Mouse (Mus musculus) midbrain, embryonic 16.5 days (tissue): ENCODE measurements around the gene Fcrl6. TPM values are rescaled to one million over a fixed set of nuclear protein-coding genes. Genes with fewer than 3 reads are reported as not detected.
A peak's percentile ranks its signal among the peaks of the same experiment; 100 is the strongest.

Source experiments
- ATAC-seq: fragments of 200-750 bp; cut with Nextera tagmentation; 2 replicates; pipeline ENCODE4 v1.8.0; 2017; ENCODE audit warnings: moderate TSS enrichment
- H3K27ac ChIP-seq: fragments of 300-500 bp; sonication (generic); 2 replicates; pipeline ENCODE4 v1.5.1; 2014; ENCODE audit warnings: mild to moderate bottlenecking, low read length, mixed read lengths
- H3K27me3 ChIP-seq: fragments of 300-500 bp; sonication (generic); 2 replicates; pipeline ENCODE4 v1.6.1; 2014; ENCODE audit warnings: low read depth, low read length, mixed read lengths; ENCODE audit not compliant: control insufficient read depth, insufficient read depth
- H3K36me3 ChIP-seq: fragments of 300-500 bp; sonication (generic); 2 replicates; pipeline ENCODE4 v1.6.1; 2014; ENCODE audit warnings: mild to moderate bottlenecking, low read length, moderate library complexity, mixed read lengths; ENCODE audit not compliant: control insufficient read depth, insufficient read depth
- H3K4me1 ChIP-seq: fragments of 300-500 bp; sonication (generic); 2 replicates; pipeline ENCODE4 v1.6.1; 2014; ENCODE audit warnings: mild to moderate bottlenecking, low read length, mixed read lengths; ENCODE audit not compliant: control insufficient read depth, insufficient read depth
- H3K4me2 ChIP-seq: fragments of 300-500 bp; sonication (generic); 2 replicates; pipeline ENCODE4 v1.6.1; 2014; ENCODE audit warnings: mild to moderate bottlenecking, low read length, mixed read lengths
- H3K4me3 ChIP-seq: fragments of 300-500 bp; sonication (generic); 2 replicates; pipeline ENCODE4 v1.5.1; 2014; ENCODE audit warnings: low read depth, mild to moderate bottlenecking, low read length, moderate library complexity, mixed read lengths
- H3K9ac ChIP-seq: fragments of 300-500 bp; sonication (generic); 2 replicates; pipeline ENCODE4 v1.6.1; 2014; ENCODE audit warnings: low read depth, low read length, mixed read lengths
- H3K9me3 ChIP-seq: fragments of 300-500 bp; sonication (generic); replicated peaks from 2 replicates; pipeline ENCODE4 v1.6.1; 2014; ENCODE audit warnings: mild to moderate bottlenecking, low read length, mixed read lengths; ENCODE audit not compliant: control insufficient read depth, poor library complexity, severe bottlenecking
- WGBS: fragments of 180-500 bp; shearing (Covaris S2); extraction: QIAGEN DNeasy Blood & Tissue Kit; methylation state at CpG from one replicate; pipeline ENCODE4 v1.1.7; 2014; 5-methylcytosine and 5-hydroxymethylcytosine counted together
- polyA plus RNA-seq: library from polyadenylated mRNA; unstranded; fragments of >200 nt; fragmentation: Nextera tagmentation; extraction: Ambion mirVana; gene quantifications from 2 replicates; pipeline ENCODE4 v1.2.1, GENCODE M21; 2015

Fcrl6 gene
- polyA plus RNA-seq, 1 experiment from 2014 or later: 0.09 TPM

DNA sequence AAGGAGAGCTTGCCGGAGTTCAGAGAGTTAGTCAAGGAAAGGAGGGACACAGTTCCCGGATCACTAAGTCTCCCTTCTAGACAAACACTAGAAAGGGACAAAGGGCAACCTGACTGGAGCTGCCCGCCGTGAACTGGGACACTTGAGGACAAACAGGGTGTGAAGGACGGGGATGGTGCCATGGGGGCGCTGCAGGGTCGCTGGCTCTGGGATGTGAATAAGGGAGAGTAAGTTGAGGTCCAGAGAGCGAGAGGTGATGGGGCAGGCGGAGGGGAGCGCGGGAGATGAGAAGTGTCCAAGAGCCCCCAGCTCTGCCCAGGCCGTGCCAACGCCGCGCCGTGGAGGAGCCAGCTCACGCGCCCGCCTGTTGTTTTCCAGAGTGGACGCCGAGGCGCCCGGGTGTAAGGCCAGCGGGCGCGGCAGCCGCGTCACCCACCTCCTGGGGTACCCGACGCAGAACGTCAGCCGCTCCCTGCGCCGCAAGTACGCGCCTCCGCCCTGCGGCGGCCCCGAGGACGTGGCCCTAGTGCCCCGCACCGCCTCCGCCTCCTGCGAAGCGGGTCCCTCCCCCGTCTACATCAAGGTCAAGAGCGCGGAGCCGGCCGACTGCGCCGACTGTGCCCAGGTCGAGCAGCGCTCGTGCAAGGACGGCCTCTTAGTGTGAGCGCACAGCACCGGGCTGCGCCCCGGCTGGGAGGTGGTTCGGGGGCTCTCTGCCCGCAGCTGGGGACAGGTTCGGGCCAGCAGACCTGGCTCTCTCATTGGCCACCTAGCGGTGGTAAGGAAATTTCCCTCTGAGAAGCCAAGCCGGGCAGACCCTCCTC is 39.5 kb downstream of the Fcrl6 start:
- Histone ChIP-seq H3K9ac (peak overlapping the region; percentile 84), H3K36me3 (no peaks in the 10 kb centered on the region), H3K4me3 (peak overlapping the region; percentile 69), H3K4me1 (peaks cover 10% of the 10 kb centered on the region), H3K27ac (peak overlapping the region; percentile 62), H3K27me3 (peaks cover 6% of the 10 kb centered on the region; the same call in 1 of the 2 replicates), H3K9me3 (no peaks in the 10 kb centered on the region), H3K4me2 (peak overlapping the region; percentile 64)
- WGBS: under 1% methylated on average over 60 of the region's 66 CpGs
- peak; percentile 92 for ATAC-seq

DNA sequence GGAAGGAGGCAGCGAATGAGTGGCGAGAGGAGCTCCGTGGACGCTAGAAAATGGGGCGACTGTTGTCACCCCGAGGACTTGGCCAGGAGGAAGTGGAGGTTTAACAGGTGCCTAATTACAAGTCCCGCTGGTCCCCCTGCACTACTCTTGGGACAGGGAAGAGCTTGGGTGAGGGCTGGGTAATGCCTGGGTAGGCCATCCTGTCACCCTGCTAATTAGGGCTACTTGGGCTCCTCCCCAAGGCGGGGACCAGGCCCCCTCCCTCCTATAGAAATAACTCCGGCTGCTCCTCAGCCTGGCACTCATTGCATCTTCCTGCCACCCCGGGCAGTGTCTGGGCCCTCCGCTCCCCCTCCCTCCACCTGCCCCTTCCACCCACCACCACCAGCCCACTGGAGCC is 46.7 kb downstream of the Fcrl6 start, which contains the start of gene Vsig8:
TSS of gene Vsig8 (plus strand) at position 301 of the 400 bp plus-strand sequence.
- Histone ChIP-seq H3K9ac (no peak within 1 kb of the TSS), H3K27me3 (peaks cover 5% of the 10 kb centered on the region; the same call in 1 of the 2 replicates), H3K36me3 (no peaks in the 10 kb centered on the region), H3K27ac (no peak within 1 kb of the TSS), H3K4me1 (peaks cover 10% of the 10 kb centered on the region; the same call in 1 of the 2 replicates), H3K9me3 (no peaks in the 10 kb centered on the region), H3K4me3 (no peak within 1 kb of the TSS), H3K4me2 (no peak within 1 kb of the TSS)
- WGBS: 82% methylated on average over 11 of the region's 11 CpGs
- ATAC-seq: no peak

- Histone ChIP-seq H3K4me3 (no peak overlapping the region), H3K4me1 (peaks cover 13% of the 10 kb centered on the region), H3K9ac (no peak overlapping the region), H3K9me3 (no peaks in the 10 kb centered on the region), H3K4me2 (no peak overlapping the region), H3K27me3 (no peaks in the 10 kb centered on the region), H3K27ac (no peak overlapping the region), H3K36me3 (no peaks in the 10 kb centered on the region)
- ATAC-seq: no peak
- WGBS: 46% methylated on average over 1 of the region's 1 CpGs
Measured at GRCm38 (mm10) chr1:172552623-172553022, 49.7 kb downstream of the Fcrl6 start.

GRCm38 (mm10) chr1:172551009-172551408 is 51.3 kb downstream of the Fcrl6 start:
- H3K27ac ChIP-seq: no peak overlapping the region
- WGBS: 28% methylated on average over 7 of the region's 7 CpGs
- peak; percentile 32; the same call in 1 of the 2 replicates for ATAC-seq
- H3K36me3 ChIP-seq: no peaks in the 10 kb centered on the region
- peak overlapping the region; percentile 61 for H3K4me2 ChIP-seq
- H3K9me3 ChIP-seq: no peaks in the 10 kb centered on the region
- peak overlapping the region; percentile 31; the same call in 1 of the 2 replicates for H3K4me3 ChIP-seq
- peaks cover 13% of the 10 kb centered on the region for H3K4me1 ChIP-seq
- H3K9ac ChIP-seq: peak overlapping the region; percentile 60
- no peaks in the 10 kb centered on the region for H3K27me3 ChIP-seq

GRCm38 (mm10) chr1:172550551-172550951 is 51.8 kb downstream of the Fcrl6 start:
- WGBS: under 1% methylated on average over 8 of the region's 8 CpGs
- peak; percentile 93 for ATAC-seq
- Histone ChIP-seq H3K9ac (peak overlapping the region; percentile 60), H3K4me1 (peaks cover 13% of the 10 kb centered on the region), H3K9me3 (no peaks in the 10 kb centered on the region), H3K4me2 (peak overlapping the region; percentile 61), H3K36me3 (no peaks in the 10 kb centered on the region), H3K27ac (no peak overlapping the region), H3K4me3 (peak overlapping the region; percentile 31), H3K27me3 (no peaks in the 10 kb centered on the region)

GRCm38 (mm10) chr1:172549717-172550116 is 52.6 kb downstream of the Fcrl6 start:
- WGBS: 6% methylated on average over 8 of the region's 8 CpGs
- Histone ChIP-seq H3K9me3 (no peaks in the 10 kb centered on the region), H3K4me3 (peak overlapping the region; percentile 31), H3K27ac (no peak overlapping the region), H3K36me3 (no peaks in the 10 kb centered on the region), H3K27me3 (no peaks in the 10 kb centered on the region), H3K9ac (peak overlapping the region; percentile 60; the same call in 1 of the 2 replicates), H3K4me2 (peak overlapping the region; percentile 61), H3K4me1 (peaks cover 13% of the 10 kb centered on the region)
- no peak for ATAC-seq

DNA sequence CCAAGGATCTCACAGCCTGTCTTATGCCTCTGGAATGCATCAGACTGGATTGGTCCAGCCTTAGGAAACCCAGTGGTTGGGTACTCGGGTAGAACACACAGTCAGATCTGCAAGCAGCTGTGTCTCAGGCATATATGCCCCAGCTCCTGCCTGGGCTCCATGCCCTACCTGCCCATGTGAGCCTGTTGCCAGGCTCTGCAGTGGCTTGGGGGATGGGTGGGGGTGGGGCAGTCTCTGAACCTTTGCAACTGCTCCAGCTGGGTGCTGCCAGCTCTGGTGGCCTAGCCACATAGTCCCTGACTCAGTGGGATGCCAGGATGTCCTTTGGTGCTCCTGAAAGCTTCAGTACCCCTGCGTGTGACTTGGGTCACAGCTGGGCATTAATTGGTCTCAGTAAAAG is 53.0 kb downstream of the Fcrl6 start:
- 12% methylated on average over 2 of the region's 2 CpGs for WGBS
- no peaks in the 10 kb centered on the region for H3K36me3 ChIP-seq
- H3K9me3 ChIP-seq: no peaks in the 10 kb centered on the region
- no peak overlapping the region for H3K9ac ChIP-seq
- no peak for ATAC-seq
- H3K4me2 ChIP-seq: peak overlapping the region; percentile 61
- H3K27ac ChIP-seq: no peak overlapping the region
- H3K4me3 ChIP-seq: no peak overlapping the region
- H3K4me1 ChIP-seq: peaks cover 13% of the 10 kb centered on the region
- no peaks in the 10 kb centered on the region for H3K27me3 ChIP-seq

DNA sequence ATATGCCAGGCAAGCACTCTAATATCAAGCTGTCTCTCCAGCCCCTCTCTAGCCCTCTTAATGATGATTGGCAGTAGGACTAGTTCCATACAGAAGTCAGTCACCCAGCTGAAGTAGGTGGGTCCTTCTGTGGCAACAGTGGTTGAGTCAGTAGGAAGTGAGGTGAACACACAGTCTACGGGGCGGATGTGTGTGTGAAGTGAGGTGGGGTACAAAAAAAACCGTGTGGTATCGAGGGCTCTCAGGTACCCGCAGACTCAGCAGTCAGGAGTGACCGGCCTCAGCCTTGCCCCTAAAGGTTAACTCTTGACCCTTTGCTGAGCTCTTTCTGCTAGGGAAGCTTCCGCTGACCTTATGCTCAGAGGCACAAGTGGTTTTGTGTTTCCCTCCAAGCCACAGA is 53.9 kb downstream of the Fcrl6 start:
- Histone ChIP-seq H3K36me3 (no peaks in the 10 kb centered on the region), H3K9ac (no peak overlapping the region), H3K4me1 (peaks cover 13% of the 10 kb centered on the region), H3K4me2 (no peak overlapping the region), H3K9me3 (no peaks in the 10 kb centered on the region), H3K4me3 (no peak overlapping the region), H3K27me3 (no peaks in the 10 kb centered on the region), H3K27ac (no peak overlapping the region)
- no peak for ATAC-seq
- WGBS: 62% methylated on average over 7 of the region's 7 CpGs
